ENCODE assay signal across 21 mouse cellular contexts in genomic region chr4:43002756-43003439, GRCm38 (mm10). TPM values are rescaled to one million over a fixed set of nuclear protein-coding genes. Genes with fewer than 3 reads are reported as not detected.
DNase-seq lines count a peak whose midpoint lies in the region; ATAC-seq and TF ChIP-seq lines count a peak whose summit lies in the region.
"Had no signal": no experiment of that assay in that cellular context is flagged by ENCODE, and none has a peak within 500 bp of the region (broad histone marks: within the 10 kb centered on the region; RNA-seq: fewer than 3 reads in every experiment).

No protein-coding gene starts in this region.

- H3K9ac ChIP-seq in intestine, postnatal 0 days (ENCODE audit: low read depth, low read length): no peak overlapping the region
- H3K9ac ChIP-seq in intestine, embryonic 16.5 days (ENCODE audit: low read depth, low read length): no peak overlapping the region
- H3K9ac ChIP-seq: embryonic facial prominence, embryonic 13.5 days; forebrain, embryonic 15.5 days; limb, embryonic 12.5 days; liver, embryonic 12.5 days; lung, embryonic 14.5 days had no signal

- no peak overlapping the region for H3K4me3 ChIP-seq in intestine, postnatal 0 days (ENCODE audit: low read depth, low read length)
- H3K4me3 ChIP-seq in intestine, embryonic 16.5 days (ENCODE audit: low read length): no peak overlapping the region
- no peak overlapping the region for H3K4me3 ChIP-seq in small intestine, adult 2 months (ENCODE audit: low read depth, low read length)
- H3K4me3 ChIP-seq: embryonic facial prominence, embryonic 13.5 days; forebrain, embryonic 15.5 days; limb, embryonic 12.5 days; liver, embryonic 12.5 days had no signal

- H3K27me3 ChIP-seq in intestine, postnatal 0 days (replicated peaks; ENCODE audit: control insufficient read depth, insufficient read depth, low read length): no peaks in the 10 kb centered on the region
- H3K27me3 ChIP-seq in intestine, embryonic 16.5 days (replicated peaks; ENCODE audit: control insufficient read depth, insufficient read depth, low read length): no peaks in the 10 kb centered on the region
- no peaks in the 10 kb centered on the region for H3K27me3 ChIP-seq in small intestine, adult 2 months (ENCODE audit: control insufficient read depth, insufficient read depth, low read length)
- H3K27me3 ChIP-seq: embryonic facial prominence, embryonic 13.5 days; forebrain, embryonic 15.5 days; limb, embryonic 12.5 days; liver, embryonic 12.5 days had no signal

- H3K9me3 ChIP-seq in intestine, postnatal 0 days (ENCODE audit: control insufficient read depth): no peaks in the 10 kb centered on the region
- no peaks in the 10 kb centered on the region for H3K9me3 ChIP-seq in intestine, embryonic 16.5 days (ENCODE audit: control insufficient read depth, low read length)
- H3K9me3 ChIP-seq: embryonic facial prominence, embryonic 13.5 days; forebrain, embryonic 15.5 days; limb, embryonic 12.5 days; liver, embryonic 12.5 days had no signal

- DNase-seq in cerebellum, adult 9-11 months: peak; percentile 43
- no peak for DNase-seq in cerebellum, adult 11 months
- DNase-seq in ES-CJ7 (ENCODE audit: low read depth, low spot score): peak; percentile 40
- DNase-seq in heart, postnatal 4 days: no peak
- no peak for DNase-seq in adrenal gland, adult 8-10 months
- DNase-seq: adrenal gland, adult 2 months; cerebellum, adult 9-10 months; lung, embryonic 14.5 days; lung, postnatal 4 days; thymus, postnatal 25 days had no signal

- peak overlapping the region; percentile 28; the same call in 1 of the 2 replicates for H3K27ac ChIP-seq in intestine, postnatal 0 days (ENCODE audit: low read depth, low read length)
- no peak overlapping the region for H3K27ac ChIP-seq in intestine, embryonic 16.5 days (ENCODE audit: low read length)
- peak overlapping the region; percentile 72 for H3K27ac ChIP-seq in small intestine, adult 2 months (ENCODE audit: insufficient read depth, low read depth, low read length)
- H3K27ac ChIP-seq: embryonic facial prominence, embryonic 13.5 days; forebrain, embryonic 15.5 days; limb, embryonic 12.5 days; liver, embryonic 12.5 days had no signal

- ATAC-seq in intestine, postnatal 0 days: no peak
- ATAC-seq in intestine, embryonic 16.5 days: no peak
- ATAC-seq: forebrain, embryonic 15.5 days; liver, embryonic 12.5 days had no signal

- H3K4me2 ChIP-seq in intestine, postnatal 0 days (replicated peaks; ENCODE audit: low read depth): no peak overlapping the region
- H3K4me2 ChIP-seq in intestine, embryonic 16.5 days (ENCODE audit: low read depth, low read length): no peak overlapping the region
- H3K4me2 ChIP-seq: embryonic facial prominence, embryonic 13.5 days; forebrain, embryonic 15.5 days; limb, embryonic 12.5 days; liver, embryonic 12.5 days; lung, embryonic 14.5 days had no signal

- peaks cover 6% of the 10 kb centered on the region; the same call in 1 of the 2 replicates for H3K4me1 ChIP-seq in intestine, postnatal 0 days (replicated peaks; ENCODE audit: control insufficient read depth, insufficient read depth, low read length)
- H3K4me1 ChIP-seq in intestine, embryonic 16.5 days (ENCODE audit: control insufficient read depth, insufficient read depth, low read length): peaks cover 10% of the 10 kb centered on the region
- peaks cover 12% of the 10 kb centered on the region for H3K4me1 ChIP-seq in small intestine, adult 2 months (ENCODE audit: control insufficient read depth, insufficient read depth, insufficient read length, low read length)

- no peak for TF ChIP-seq POLR2A in small intestine, adult 2 months (IDR thresholded peaks at IDR 0.05; ENCODE audit: low read depth, low read length)

- H3K36me3 ChIP-seq in intestine, postnatal 0 days (ENCODE audit: control insufficient read depth, insufficient read depth): peaks cover 7% of the 10 kb centered on the region; the same call in 1 of the 2 replicates
- H3K36me3 ChIP-seq in intestine, embryonic 16.5 days (ENCODE audit: control insufficient read depth, insufficient read depth, low read length): no peaks in the 10 kb centered on the region
- no peaks in the 10 kb centered on the region for H3K36me3 ChIP-seq in small intestine, adult 2 months (ENCODE audit: control insufficient read depth, insufficient read depth, low read length)
- H3K36me3 ChIP-seq: forebrain, embryonic 15.5 days had no signal

- WGBS in intestine, postnatal 0 days: 65% methylated on average over 12 of the region's 12 CpGs
- 78% methylated on average over 12 of the region's 12 CpGs for WGBS in intestine, embryonic 16.5 days
- 37% methylated on average over 12 of the region's 12 CpGs for WGBS in small intestine, adult 2 months

- TF ChIP-seq CTCF in intestine, postnatal 0 days (IDR thresholded peaks at IDR 0.05; ENCODE audit: low read depth): no peak
- no peak for TF ChIP-seq CTCF in small intestine, adult 2 months (IDR thresholded peaks at IDR 0.05; ENCODE audit: extremely low read depth, insufficient read length, insufficient replicate concordance, low read depth, low read length)

RNA-seq across cellular contexts. Expression of gene Vcp, which starts 2.6 kb away (rescaled TPM):
- 205 and 207 TPM in 2 replicates for polyA plus RNA-seq in intestine, postnatal 0 days (2015; fragmentation: Nextera tagmentation; extraction: Ambion mirVana)
- polyA plus RNA-seq in intestine, embryonic 16.5 days (2015; fragmentation: Nextera tagmentation; extraction: Ambion mirVana): 448 and 464 TPM in 2 replicates
- polyA plus RNA-seq in small intestine, adult 2 months (2012; rRNA removed): 44.3 and 78.2 TPM in 2 replicates
- total RNA-seq in heart, postnatal 4 days (2021): 100 to 1,000 TPM; 291 to 295 TPM
- 100 to 1,000 TPM; 290 to 420 (median 339) TPM for total RNA-seq in adrenal gland, adult 8-10 months (2022)

RNA-seq across cellular contexts. Expression of gene Fancg, which starts 7.4 kb away (rescaled TPM):
- 5.2 and 6.2 TPM in 2 replicates for polyA plus RNA-seq in intestine, postnatal 0 days (2015; fragmentation: Nextera tagmentation; extraction: Ambion mirVana)
- 16.1 and 16.2 TPM in 2 replicates for polyA plus RNA-seq in intestine, embryonic 16.5 days (2015; fragmentation: Nextera tagmentation; extraction: Ambion mirVana)
- 3.9 and 9.5 TPM in 2 replicates for polyA plus RNA-seq in small intestine, adult 2 months (2012; rRNA removed)
- 1 to 10 TPM; 7.4 to 8.2 TPM for total RNA-seq in heart, postnatal 4 days (2021)
- total RNA-seq in adrenal gland, adult 8-10 months (2022): 10 to 100 TPM in 2 of 4 experiments, 1 to 10 TPM in 2; 8.0 to 17.8 (median 12.5) TPM

RNA-seq across cellular contexts. Expression of gene Pigo, which starts 22.7 kb away (rescaled TPM):
- 14.3 and 15.4 TPM in 2 replicates for polyA plus RNA-seq in intestine, postnatal 0 days (2015; fragmentation: Nextera tagmentation; extraction: Ambion mirVana)
- 29.6 and 30.3 TPM in 2 replicates for polyA plus RNA-seq in intestine, embryonic 16.5 days (2015; fragmentation: Nextera tagmentation; extraction: Ambion mirVana)
- polyA plus RNA-seq in small intestine, adult 2 months (2012; rRNA removed): 20.0 and 30.6 TPM in 2 replicates
- 10 to 100 TPM; 24.7 to 24.9 TPM for total RNA-seq in heart, postnatal 4 days (2021)
- total RNA-seq in adrenal gland, adult 8-10 months (2022): 10 to 100 TPM; 14.8 to 30.8 (median 22.5) TPM

RNA-seq across cellular contexts. Expression of gene Stoml2, which starts 28.6 kb away (rescaled TPM):
- polyA plus RNA-seq in intestine, postnatal 0 days (2015; fragmentation: Nextera tagmentation; extraction: Ambion mirVana): 119 and 120 TPM in 2 replicates
- 306 and 324 TPM in 2 replicates for polyA plus RNA-seq in intestine, embryonic 16.5 days (2015; fragmentation: Nextera tagmentation; extraction: Ambion mirVana)
- polyA plus RNA-seq in small intestine, adult 2 months (2012; rRNA removed): 38.7 and 62.8 TPM in 2 replicates
- total RNA-seq in heart, postnatal 4 days (2021): 100 to 1,000 TPM; 101 to 107 TPM
- 100 to 1,000 TPM; 204 to 262 (median 242) TPM for total RNA-seq in adrenal gland, adult 8-10 months (2022)

RNA-seq across cellular contexts. Expression of gene 1700022I11Rik, which starts 33.5 kb away (rescaled TPM):
- polyA plus RNA-seq in intestine, postnatal 0 days (2015; fragmentation: Nextera tagmentation; extraction: Ambion mirVana): 0.43 TPM in 1 of 2 replicates, not detected in the other
- polyA plus RNA-seq in intestine, embryonic 16.5 days (2015; fragmentation: Nextera tagmentation; extraction: Ambion mirVana): 0.22 TPM in 1 of 2 replicates, not detected in the other
- not detected in 2 replicates for polyA plus RNA-seq in small intestine, adult 2 months (2012; rRNA removed)
- total RNA-seq in heart, postnatal 4 days (2021): not detected
- total RNA-seq in adrenal gland, adult 8-10 months (2022): not detected
- total RNA-seq: adrenal gland, adult 2 months; heart, adult 8-10 months; layer of hippocampus, postnatal 25 days; left cerebral cortex, postnatal 10 days had no signal
- polyA plus RNA-seq: adrenal gland, adult 2 months; cortical plate, adult 2 months had no signal

Comparison
In these comparisons a context has a peak if more than half of its experiments do, and no peak if none do; other contexts are left out.
1. DNase-seq: peak in cerebellum, adult 9-11 months (single experiment) and ES-CJ7 (single experiment); none in cerebellum, adult 11 months (single experiment), heart, postnatal 4 days (single experiment) and adrenal gland, adult 8-10 months (single experiment).